Mouse (Mus musculus): ENCODE measurements around the gene Pltp. TPM values are rescaled to one million over a fixed set of nuclear protein-coding genes. Genes with fewer than 3 reads are reported as not detected.

The Pltp gene
- polyA plus RNA-seq, 1 experiment from 2014 or later = 58.4 TPM

- Histone ChIP-seq H3K4me3 (ENCODE audit: low read depth, low read length) (no peak overlapping the region), H3K27me3 (replicated peaks; ENCODE audit: control insufficient read depth, insufficient read depth, low read length) (no peaks in the 10 kb centered on the region), H3K4me2 (ENCODE audit: low read length) (no peak overlapping the region), H3K9ac (ENCODE audit: low read length) (no peak overlapping the region), H3K9me3 (replicated peaks; ENCODE audit: control insufficient read depth, low read length) (no peaks in the 10 kb centered on the region), H3K4me1 (ENCODE audit: control insufficient read depth, insufficient read depth, low read length) (no peaks in the 10 kb centered on the region), H3K36me3 (ENCODE audit: control insufficient read depth, insufficient read depth, low read length) (peaks cover 100% of the 10 kb centered on the region), H3K27ac (ENCODE audit: low read depth, low read length) (no peak overlapping the region)
- ATAC-seq = no peak
- WGBS = 66% methylated on average over 5 of the region's 5 CpGs
- no peak for DNase-seq (ENCODE audit: low spot score)
These were observed 36.5 kb upstream of the Pltp start for GRCm38 (mm10) chr2:164894048-164894447.

- DNase-seq (ENCODE audit: low spot score) (no peak), ATAC-seq (no peak)
- no peak overlapping the region for H3K9ac ChIP-seq (ENCODE audit: low read length)
- peaks cover 100% of the 10 kb centered on the region for H3K36me3 ChIP-seq (ENCODE audit: control insufficient read depth, insufficient read depth, low read length)
- no peak overlapping the region for H3K4me2 ChIP-seq (ENCODE audit: low read length)
- 90% methylated on average over 6 of the region's 6 CpGs for WGBS
- no peaks in the 10 kb centered on the region for H3K4me1 ChIP-seq (ENCODE audit: control insufficient read depth, insufficient read depth, low read length)
- no peak overlapping the region for H3K4me3 ChIP-seq (ENCODE audit: low read depth, low read length)
- H3K27ac ChIP-seq (ENCODE audit: low read depth, low read length) = no peak overlapping the region
- no peaks in the 10 kb centered on the region for H3K9me3 ChIP-seq (replicated peaks; ENCODE audit: control insufficient read depth, low read length)
- no peaks in the 10 kb centered on the region for H3K27me3 ChIP-seq (replicated peaks; ENCODE audit: control insufficient read depth, insufficient read depth, low read length)
These were observed 35.2 kb upstream of the Pltp start for GRCm38 (mm10) chr2:164892696-164893216.

GRCm38 (mm10) chr2:164891908-164892695, 34.6 kb upstream of the Pltp start:
- Histone ChIP-seq H3K4me2 (ENCODE audit: low read length) (no peak overlapping the region), H3K4me3 (ENCODE audit: low read depth, low read length) (no peak overlapping the region), H3K36me3 (ENCODE audit: control insufficient read depth, insufficient read depth, low read length) (peaks cover 100% of the 10 kb centered on the region), H3K27ac (ENCODE audit: low read depth, low read length) (no peak overlapping the region), H3K27me3 (replicated peaks; ENCODE audit: control insufficient read depth, insufficient read depth, low read length) (no peaks in the 10 kb centered on the region), H3K9ac (ENCODE audit: low read length) (no peak overlapping the region), H3K9me3 (replicated peaks; ENCODE audit: control insufficient read depth, low read length) (no peaks in the 10 kb centered on the region), H3K4me1 (ENCODE audit: control insufficient read depth, insufficient read depth, low read length) (no peaks in the 10 kb centered on the region)
- WGBS = 78% methylated on average over 15 of the region's 15 CpGs
- DNase-seq (ENCODE audit: low spot score) (no peak), ATAC-seq (no peak)

- ATAC-seq (no peak), DNase-seq (ENCODE audit: low spot score) (no peak)
- H3K27ac ChIP-seq (ENCODE audit: low read depth, low read length) = no peak overlapping the region
- H3K4me3 ChIP-seq (ENCODE audit: low read depth, low read length) = no peak overlapping the region
- no peak overlapping the region for H3K4me2 ChIP-seq (ENCODE audit: low read length)
- peaks cover 100% of the 10 kb centered on the region for H3K36me3 ChIP-seq (ENCODE audit: control insufficient read depth, insufficient read depth, low read length)
- H3K9ac ChIP-seq (ENCODE audit: low read length) = no peak overlapping the region
- WGBS = 91% methylated on average over 13 of the region's 13 CpGs
- no peaks in the 10 kb centered on the region for H3K9me3 ChIP-seq (replicated peaks; ENCODE audit: control insufficient read depth, low read length)
- no peaks in the 10 kb centered on the region for H3K27me3 ChIP-seq (replicated peaks; ENCODE audit: control insufficient read depth, insufficient read depth, low read length)
- H3K4me1 ChIP-seq (ENCODE audit: control insufficient read depth, insufficient read depth, low read length) = no peaks in the 10 kb centered on the region
These were observed 33.7 kb upstream of the Pltp start for GRCm38 (mm10) chr2:164891056-164891834.

GRCm38 (mm10) chr2:164890411-164891049, 33.0 kb upstream of the Pltp start:
- Histone ChIP-seq H3K4me1 (ENCODE audit: control insufficient read depth, insufficient read depth, low read length) (peaks cover 2% of the 10 kb centered on the region; the same call in 1 of the 2 replicates), H3K27me3 (replicated peaks; ENCODE audit: control insufficient read depth, insufficient read depth, low read length) (no peaks in the 10 kb centered on the region), H3K9ac (ENCODE audit: low read length) (no peak overlapping the region), H3K4me2 (ENCODE audit: low read length) (no peak overlapping the region), H3K27ac (ENCODE audit: low read depth, low read length) (no peak overlapping the region), H3K4me3 (ENCODE audit: low read depth, low read length) (no peak overlapping the region), H3K36me3 (ENCODE audit: control insufficient read depth, insufficient read depth, low read length) (peaks cover 100% of the 10 kb centered on the region), H3K9me3 (replicated peaks; ENCODE audit: control insufficient read depth, low read length) (no peaks in the 10 kb centered on the region)
- DNase-seq (ENCODE audit: low spot score) (no peak), ATAC-seq (no peak)
- WGBS = 92% methylated on average over 24 of the region's 24 CpGs

GRCm38 (mm10) chr2:164889960-164890359, 32.4 kb upstream of the Pltp start:
- no peak overlapping the region for H3K27ac ChIP-seq (ENCODE audit: low read depth, low read length)
- peaks cover 100% of the 10 kb centered on the region for H3K36me3 ChIP-seq (ENCODE audit: control insufficient read depth, insufficient read depth, low read length)
- ATAC-seq (no peak), DNase-seq (ENCODE audit: low spot score) (no peak)
- no peaks in the 10 kb centered on the region for H3K27me3 ChIP-seq (replicated peaks; ENCODE audit: control insufficient read depth, insufficient read depth, low read length)
- 92% methylated on average over 2 of the region's 2 CpGs for WGBS
- H3K4me1 ChIP-seq (ENCODE audit: control insufficient read depth, insufficient read depth, low read length) = peaks cover 2% of the 10 kb centered on the region; the same call in 1 of the 2 replicates
- H3K9ac ChIP-seq (ENCODE audit: low read length) = no peak overlapping the region
- H3K9me3 ChIP-seq (replicated peaks; ENCODE audit: control insufficient read depth, low read length) = no peaks in the 10 kb centered on the region
- no peak overlapping the region for H3K4me2 ChIP-seq (ENCODE audit: low read length)
- H3K4me3 ChIP-seq (ENCODE audit: low read depth, low read length) = no peak overlapping the region

GRCm38 (mm10) chr2:164888996-164889395, 31.5 kb upstream of the Pltp start:
- no peak overlapping the region for H3K27ac ChIP-seq (ENCODE audit: low read depth, low read length)
- H3K9me3 ChIP-seq (replicated peaks; ENCODE audit: control insufficient read depth, low read length) = no peaks in the 10 kb centered on the region
- DNase-seq (ENCODE audit: low spot score) (no peak), ATAC-seq (no peak)
- H3K4me3 ChIP-seq (ENCODE audit: low read depth, low read length) = no peak overlapping the region
- peaks cover 100% of the 10 kb centered on the region for H3K36me3 ChIP-seq (ENCODE audit: control insufficient read depth, insufficient read depth, low read length)
- H3K4me2 ChIP-seq (ENCODE audit: low read length) = no peak overlapping the region
- 90% methylated on average over 12 of the region's 12 CpGs for WGBS
- H3K27me3 ChIP-seq (replicated peaks; ENCODE audit: control insufficient read depth, insufficient read depth, low read length) = no peaks in the 10 kb centered on the region
- peaks cover 2% of the 10 kb centered on the region; the same call in 1 of the 2 replicates for H3K4me1 ChIP-seq (ENCODE audit: control insufficient read depth, insufficient read depth, low read length)
- H3K9ac ChIP-seq (ENCODE audit: low read length) = no peak overlapping the region

GRCm38 (mm10) chr2:164886617-164887016, 29.1 kb upstream of the Pltp start:
- Histone ChIP-seq H3K4me1 (ENCODE audit: control insufficient read depth, insufficient read depth, low read length) (peaks cover 2% of the 10 kb centered on the region; the same call in 1 of the 2 replicates), H3K27ac (ENCODE audit: low read depth, low read length) (no peak overlapping the region), H3K27me3 (replicated peaks; ENCODE audit: control insufficient read depth, insufficient read depth, low read length) (no peaks in the 10 kb centered on the region), H3K4me3 (ENCODE audit: low read depth, low read length) (no peak overlapping the region), H3K4me2 (ENCODE audit: low read length) (no peak overlapping the region), H3K9ac (ENCODE audit: low read length) (no peak overlapping the region), H3K36me3 (ENCODE audit: control insufficient read depth, insufficient read depth, low read length) (peaks cover 90% of the 10 kb centered on the region), H3K9me3 (replicated peaks; ENCODE audit: control insufficient read depth, low read length) (no peaks in the 10 kb centered on the region)
- ATAC-seq (no peak), DNase-seq (ENCODE audit: low spot score) (no peak)
- WGBS = 92% methylated on average over 10 of the region's 10 CpGs
